Mouse (Mus musculus) heart, adult 2 months (tissue): ENCODE data around the gene Zfx. TPM values are rescaled to one million over a fixed set of nuclear protein-coding genes. Genes with fewer than 3 reads are reported as not detected.

ENCODE experiments used
- DNase-seq, 2 experiments: peaks; one replicate each; pipeline ENCODE4 v3.0.0; 2021
- H3K27ac ChIP-seq: fragments of 200-600 bp; 2 replicates; pipeline ENCODE4 v1.8.1; 2022
- H3K27me3 ChIP-seq: fragments of 200-500 bp; 2 replicates; pipeline ENCODE4 v1.6.1; 2012; ENCODE audit warnings: mild to moderate bottlenecking, low read length, inconsistent platforms, mixed read lengths; ENCODE audit not compliant: control insufficient read depth, insufficient read depth
- H3K36me3 ChIP-seq: fragments of 200-500 bp; 2 replicates; pipeline ENCODE4 v1.6.1; 2012; ENCODE audit warnings: low read length, inconsistent platforms; ENCODE audit not compliant: control insufficient read depth, insufficient read depth
- H3K4me1 ChIP-seq: fragments of 200-500 bp; 2 replicates; pipeline ENCODE4 v1.6.1; 2011; ENCODE audit warnings: low read length; ENCODE audit not compliant: control insufficient read depth, insufficient read depth
- H3K4me3 ChIP-seq: fragments of 200-600 bp; 2 replicates; pipeline ENCODE4 v1.8.1; 2022
- H3K79me2 ChIP-seq: fragments of 200-500 bp; replicated peaks from 2 replicates; pipeline ENCODE4 v1.6.1; 2012; ENCODE audit warnings: mild to moderate bottlenecking, inconsistent platforms, low read length, moderate library complexity, mixed read lengths; ENCODE audit not compliant: control insufficient read depth, insufficient read depth
- H3K9ac ChIP-seq: fragments of 200-500 bp; 2 replicates; pipeline ENCODE4 v1.6.1; 2012; ENCODE audit warnings: low read depth, mild to moderate bottlenecking, control low read depth, inconsistent platforms, low read length, mixed read lengths
- CTCF ChIP-seq: fragments of 200-600 bp; IDR thresholded peaks from 2 replicates; pipeline ENCODE4 v1.8.1; 2022; ENCODE audit warnings: antibody characterized with exemption, mild to moderate bottlenecking, moderate library complexity
- EP300 ChIP-seq: fragments of 200-500 bp; IDR thresholded peaks from 2 replicates; pipeline ENCODE4 v1.6.1; 2011; ENCODE audit warnings: low read depth, low read length, control low read depth; ENCODE audit not compliant: insufficient read depth
- POLR2A ChIP-seq: fragments of 200-500 bp; IDR thresholded peaks from 2 replicates; pipeline ENCODE4 v1.6.1; 2011; ENCODE audit warnings: mild to moderate bottlenecking, low read depth, low read length, control low read depth; ENCODE audit not compliant: insufficient read depth
- WGBS: fragments of 180-500 bp; shearing (Covaris S2); methylation state at CpG from one replicate; pipeline ENCODE4 v1.1.7; 2018; 5-methylcytosine and 5-hydroxymethylcytosine counted together
- intact Hi-C: fragments of 180-260 bp; cut with DNase I; formaldehyde crosslinking; loops from one replicate; pipeline ENCODE4 v1.15.1; 2025
- polyA plus RNA-seq: library from polyadenylated mRNA; depleted of rRNA; stranded (reverse); fragments of >200 nt; gene quantifications from 2 replicates; pipeline ENCODE4 v1.2.3, GENCODE M21; 2012
- total RNA-seq, 2 experiments: library from RNA; stranded (reverse); gene quantifications; 2 replicates each; pipeline ENCODE4 v1.2.3; 2021

Zfx gene
- total and polyA plus RNA-seq, 3 experiments = 4.5 to 23.7 (median 18.8) TPM

GRCm38 (mm10) chrX:94138256-94138655, 14.8 kb upstream of the Zfx start:
- no peaks in the 10 kb centered on the region for H3K4me1 ChIP-seq

GRCm38 (mm10) chrX:94135084-94135483, 11.6 kb upstream of the Zfx start:
- Histone ChIP-seq H3K36me3 (no peaks in the 10 kb centered on the region), H3K9ac (no peak overlapping the region), H3K4me1 (no peaks in the 10 kb centered on the region), H3K27me3 (no peaks in the 10 kb centered on the region), H3K79me2 (no peaks in the 10 kb centered on the region), H3K27ac (no peak overlapping the region), H3K4me3 (no peak overlapping the region)
- TF ChIP-seq CTCF = no peak
- no peak for TF ChIP-seq EP300
- 62% methylated on average over 4 of the region's 4 CpGs for WGBS
- DNase-seq = no peak
- intact Hi-C loops = no loop called here

More at GRCm38 (mm10) chrX:94138256-94138655, 14.8 kb upstream of the Zfx start:
- Histone ChIP-seq H3K27ac (no peak overlapping the region), H3K36me3 (no peaks in the 10 kb centered on the region), H3K27me3 (no peaks in the 10 kb centered on the region), H3K9ac (no peak overlapping the region), H3K4me3 (no peak overlapping the region), H3K79me2 (no peaks in the 10 kb centered on the region)
- DNase-seq = no peak
- TF ChIP-seq CTCF (no peak), POLR2A (no peak), EP300 (no peak)
- 94% methylated on average over 1 of the region's 1 CpGs for WGBS
- intact Hi-C loops = no loop called here

GRCm38 (mm10) chrX:94133551-94133950, 10.0 kb upstream of the Zfx start:
- Histone ChIP-seq H3K27ac (no peak overlapping the region), H3K79me2 (no peaks in the 10 kb centered on the region), H3K36me3 (no peaks in the 10 kb centered on the region), H3K27me3 (no peaks in the 10 kb centered on the region), H3K4me3 (no peak overlapping the region), H3K9ac (no peak overlapping the region), H3K4me1 (no peaks in the 10 kb centered on the region; the same call in 1 of the 2 replicates)
- 66% methylated on average over 3 of the region's 3 CpGs for WGBS
- DNase-seq = no peak
- intact Hi-C loops = no loop called here
- TF ChIP-seq CTCF = no peak
- TF ChIP-seq EP300 = no peak
- no peak for TF ChIP-seq POLR2A

GRCm38 (mm10) chrX:94132239-94132638, 8.7 kb upstream of the Zfx start:
- H3K27ac ChIP-seq = no peak overlapping the region
- no peaks in the 10 kb centered on the region for H3K36me3 ChIP-seq
- no peak for DNase-seq
- no peaks in the 10 kb centered on the region for H3K79me2 ChIP-seq
- intact Hi-C loops = no loop called here
- H3K4me1 ChIP-seq = no peaks in the 10 kb centered on the region; the same call in 1 of the 2 replicates
- H3K4me3 ChIP-seq = no peak overlapping the region
- 55% methylated on average over 3 of the region's 3 CpGs for WGBS
- H3K9ac ChIP-seq = no peak overlapping the region
- TF ChIP-seq CTCF (no peak), POLR2A (no peak), EP300 (no peak)
- no peaks in the 10 kb centered on the region for H3K27me3 ChIP-seq

GRCm38 (mm10) chrX:94129712-94130111, 6.2 kb upstream of the Zfx start:
- H3K27ac ChIP-seq = no peak overlapping the region
- H3K4me3 ChIP-seq = no peak overlapping the region
- TF ChIP-seq EP300 (no peak), CTCF (peak; percentile 40), POLR2A (no peak)
- intact Hi-C loops = no loop called here
- no peaks in the 10 kb centered on the region; the same call in 1 of the 2 replicates for H3K4me1 ChIP-seq
- WGBS = 79% methylated on average over 4 of the region's 4 CpGs
- H3K79me2 ChIP-seq = no peaks in the 10 kb centered on the region
- H3K36me3 ChIP-seq = no peaks in the 10 kb centered on the region
- H3K27me3 ChIP-seq = no peaks in the 10 kb centered on the region
- no peak overlapping the region for H3K9ac ChIP-seq
- DNase-seq = no peak

GRCm38 (mm10) chrX:94125950-94126349, 2.4 kb upstream of the Zfx start:
- no peak overlapping the region for H3K9ac ChIP-seq
- intact Hi-C loops = no loop called here
- TF ChIP-seq POLR2A (no peak), EP300 (no peak), CTCF (no peak)
- H3K79me2 ChIP-seq = no peaks in the 10 kb centered on the region
- no peak for DNase-seq
- no peaks in the 10 kb centered on the region for H3K36me3 ChIP-seq
- no peaks in the 10 kb centered on the region for H3K27me3 ChIP-seq
- no peak overlapping the region for H3K27ac ChIP-seq
- H3K4me3 ChIP-seq = no peak overlapping the region
- no peaks in the 10 kb centered on the region; the same call in 1 of the 2 replicates for H3K4me1 ChIP-seq
- WGBS = 78% methylated on average over 2 of the region's 2 CpGs
